Mouse (Mus musculus): ENCODE measurements around the gene Mgat1.

DNA sequence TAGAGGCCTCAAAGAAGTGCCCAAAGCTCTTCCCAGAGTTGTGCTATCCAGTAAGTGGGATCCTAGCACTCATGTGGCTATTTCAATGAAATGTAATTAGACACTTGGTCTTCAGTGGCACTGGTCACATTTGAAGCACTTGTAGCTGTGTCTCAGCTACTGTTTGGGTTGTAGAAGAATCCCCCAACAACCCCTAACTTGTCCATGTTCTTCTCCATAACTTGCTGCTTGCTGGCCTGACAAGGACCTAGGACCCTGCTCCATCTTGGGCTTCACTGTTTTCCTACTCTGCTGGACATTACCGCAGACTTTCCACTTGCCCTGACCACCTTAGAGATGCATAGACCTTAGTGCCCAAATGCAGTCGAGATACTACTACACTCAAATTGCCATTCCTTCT lies 41.9 kb upstream of the Mgat1 start:
- no peak for TF ChIP-seq CTCF (IDR thresholded peaks at IDR 0.05; ENCODE audit: borderline replicate concordance, extremely low read depth, insufficient read depth, insufficient read length)
- TF ChIP-seq POLR2A (IDR thresholded peaks at IDR 0.05; ENCODE audit: borderline replicate concordance, extremely low read depth, insufficient read depth, insufficient read length, poor library complexity, severe bottlenecking): no peak

Data from brain, embryonic 14.5 days (tissue).